Mouse (Mus musculus): ENCODE data around the gene Olfr1508.

GRCm38 (mm10) chr14:52451138-52451537 lies 16.2 kb downstream of the Olfr1508 start:
- TF ChIP-seq CTCF (IDR thresholded peaks at IDR 0.05; ENCODE audit: low read depth, low read length) (no peak), POLR2A (IDR thresholded peaks at IDR 0.05; ENCODE audit: borderline replicate concordance, low read depth, low read length) (no peak)

All from bone marrow macrophage, adult 2 months (primary cell).